Mouse (Mus musculus): Measurements from ENCODE around the gene Gm49358. TPM values are rescaled to one million over a fixed set of nuclear protein-coding genes. Genes with fewer than 3 reads are reported as not detected.

The Gm49358 gene
- polyA plus RNA-seq, 1 experiment from 2014 or later: 1.0 TPM

GRCm38 (mm10) chr10:86765344-86765966 lies 1.7 kb downstream of the Gm49358 start:
- Histone ChIP-seq H3K36me3 (ENCODE audit: inconsistent target) (no peaks in the 10 kb centered on the region), H3K27ac (no peak overlapping the region), H3K4me3 (ENCODE audit: inconsistent target) (no peak overlapping the region), H3K79me2 (ENCODE audit: inconsistent target) (no peaks in the 10 kb centered on the region)
- 94% methylated on average over 4 of the region's 4 CpGs for WGBS (ENCODE audit: missing documents)

GRCm38 (mm10) chr10:86769216-86769615 lies 5.4 kb downstream of the Gm49358 start:
- Histone ChIP-seq H3K79me2 (ENCODE audit: inconsistent target) (no peaks in the 10 kb centered on the region), H3K4me3 (ENCODE audit: inconsistent target) (no peak overlapping the region), H3K27ac (no peak overlapping the region), H3K36me3 (ENCODE audit: inconsistent target) (no peaks in the 10 kb centered on the region)
- WGBS (ENCODE audit: missing documents): 88% methylated on average over 5 of the region's 5 CpGs

DNA sequence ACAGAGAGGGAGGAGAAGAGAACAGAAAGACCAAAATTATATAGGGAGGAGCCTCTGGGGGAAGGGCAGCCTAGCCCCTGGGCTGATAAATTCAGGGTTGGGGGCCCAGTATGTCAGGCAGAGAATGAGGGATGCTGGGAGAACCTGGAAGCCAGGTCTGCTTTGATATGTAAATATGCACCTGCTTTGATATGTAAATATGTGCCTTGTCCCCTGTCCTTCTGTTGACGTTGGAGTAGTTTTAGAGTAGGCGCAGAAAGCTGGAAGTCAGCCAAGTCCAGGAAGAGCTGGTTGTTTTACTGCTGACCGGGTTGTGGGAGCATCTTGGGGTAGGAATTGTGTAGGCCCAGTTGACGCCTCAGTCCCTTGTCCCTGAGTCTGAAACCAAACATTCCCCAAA lies 6.0 kb downstream of the Gm49358 start:
- WGBS (ENCODE audit: missing documents): 91% methylated on average over 4 of the region's 4 CpGs
- Histone ChIP-seq H3K79me2 (ENCODE audit: inconsistent target) (no peaks in the 10 kb centered on the region), H3K4me3 (ENCODE audit: inconsistent target) (no peak overlapping the region), H3K27ac (no peak overlapping the region), H3K36me3 (ENCODE audit: inconsistent target) (no peaks in the 10 kb centered on the region)

DNA sequence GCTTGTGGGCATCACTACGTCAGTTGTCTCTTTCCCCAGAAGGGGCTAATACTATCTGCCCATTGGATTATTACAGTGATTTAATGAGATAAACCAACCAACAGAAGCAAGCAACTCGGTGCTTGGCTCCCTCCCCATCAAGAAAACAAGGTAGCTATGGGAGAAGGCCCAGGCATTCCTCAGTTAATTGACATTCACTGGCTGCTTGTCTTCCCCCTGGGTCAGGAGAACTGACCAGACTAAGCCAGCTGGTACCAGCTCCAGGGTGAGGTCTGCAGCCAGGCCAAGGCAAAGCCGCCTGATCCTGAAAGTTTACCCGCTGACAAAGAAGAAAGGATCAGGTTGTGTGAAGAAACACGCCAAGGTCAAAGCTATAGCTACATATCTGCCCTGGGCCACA lies 7.9 kb downstream of the Gm49358 start:
- no peak overlapping the region for H3K4me3 ChIP-seq (ENCODE audit: inconsistent target)
- no peak overlapping the region for H3K27ac ChIP-seq
- H3K79me2 ChIP-seq (ENCODE audit: inconsistent target): no peaks in the 10 kb centered on the region
- 93% methylated on average over 5 of the region's 5 CpGs for WGBS (ENCODE audit: missing documents)
- no peaks in the 10 kb centered on the region for H3K36me3 ChIP-seq (ENCODE audit: inconsistent target)

GRCm38 (mm10) chr10:86772231-86772631 lies 8.5 kb downstream of the Gm49358 start:
- no peaks in the 10 kb centered on the region for H3K36me3 ChIP-seq (ENCODE audit: inconsistent target)
- no peaks in the 10 kb centered on the region for H3K79me2 ChIP-seq (ENCODE audit: inconsistent target)
- H3K27ac ChIP-seq: no peak overlapping the region
- WGBS (ENCODE audit: missing documents): 4% methylated on average over 6 of the region's 6 CpGs
- H3K4me3 ChIP-seq (ENCODE audit: inconsistent target): no peak overlapping the region

- no peaks in the 10 kb centered on the region for H3K36me3 ChIP-seq (ENCODE audit: inconsistent target)
- H3K27ac ChIP-seq: no peak overlapping the region
- no peak overlapping the region for H3K4me3 ChIP-seq (ENCODE audit: inconsistent target)
- H3K79me2 ChIP-seq (ENCODE audit: inconsistent target): no peaks in the 10 kb centered on the region
- 64% methylated on average over 4 of the region's 4 CpGs for WGBS (ENCODE audit: missing documents)
Observed at GRCm38 (mm10) chr10:86773360-86773759, 9.6 kb downstream of the Gm49358 start.

GRCm38 (mm10) chr10:86776281-86776680 lies 12.5 kb downstream of the Gm49358 start:
- H3K36me3 ChIP-seq (ENCODE audit: inconsistent target): no peaks in the 10 kb centered on the region
- 97% methylated on average over 9 of the region's 9 CpGs for WGBS (ENCODE audit: missing documents)
- peaks cover 22% of the 10 kb centered on the region for H3K79me2 ChIP-seq (ENCODE audit: inconsistent target)
- H3K4me3 ChIP-seq (ENCODE audit: inconsistent target): no peak overlapping the region
- no peak overlapping the region for H3K27ac ChIP-seq

DNA sequence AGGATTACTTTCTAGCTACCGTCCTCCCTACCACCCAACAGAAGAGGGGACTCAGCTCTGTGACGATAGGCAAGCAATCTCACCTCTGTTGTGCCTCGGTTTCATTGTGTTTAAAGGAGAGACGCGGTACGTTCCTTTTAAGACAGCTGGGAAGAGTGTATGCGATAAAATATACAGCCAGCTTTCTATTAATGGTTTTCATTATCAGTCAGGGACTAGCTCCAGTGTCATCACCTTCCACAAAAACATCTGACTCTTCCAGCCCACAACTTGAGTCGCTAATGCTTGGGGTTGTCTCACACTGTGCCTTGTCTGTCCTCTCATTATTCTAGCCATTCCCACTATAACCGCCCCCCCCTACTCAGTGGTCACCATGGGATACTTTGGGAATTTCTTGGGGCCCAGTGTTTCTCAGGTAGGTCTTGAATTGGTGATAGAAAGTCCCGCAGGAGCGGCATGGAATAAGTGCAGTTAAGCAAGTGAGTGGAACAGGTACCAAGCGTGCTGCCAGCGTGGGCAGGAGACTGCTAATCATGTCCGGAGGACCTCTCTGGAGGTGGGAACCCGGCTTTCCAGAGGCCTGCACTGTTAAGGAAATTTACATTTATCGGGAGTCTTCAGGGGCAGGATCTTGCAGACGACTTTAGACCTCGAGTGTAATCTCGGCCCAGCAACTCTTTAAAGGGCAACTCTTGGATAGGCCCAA lies 14.0 kb downstream of the Gm49358 start:
- H3K4me3 ChIP-seq (ENCODE audit: inconsistent target): peak overlapping the region; percentile 44
- H3K27ac ChIP-seq: peak overlapping the region; percentile 88
- whole genome bisulfite sequencing (ENCODE audit: missing documents): 59% methylated on average over 19 of the region's 19 CpGs

DNA sequence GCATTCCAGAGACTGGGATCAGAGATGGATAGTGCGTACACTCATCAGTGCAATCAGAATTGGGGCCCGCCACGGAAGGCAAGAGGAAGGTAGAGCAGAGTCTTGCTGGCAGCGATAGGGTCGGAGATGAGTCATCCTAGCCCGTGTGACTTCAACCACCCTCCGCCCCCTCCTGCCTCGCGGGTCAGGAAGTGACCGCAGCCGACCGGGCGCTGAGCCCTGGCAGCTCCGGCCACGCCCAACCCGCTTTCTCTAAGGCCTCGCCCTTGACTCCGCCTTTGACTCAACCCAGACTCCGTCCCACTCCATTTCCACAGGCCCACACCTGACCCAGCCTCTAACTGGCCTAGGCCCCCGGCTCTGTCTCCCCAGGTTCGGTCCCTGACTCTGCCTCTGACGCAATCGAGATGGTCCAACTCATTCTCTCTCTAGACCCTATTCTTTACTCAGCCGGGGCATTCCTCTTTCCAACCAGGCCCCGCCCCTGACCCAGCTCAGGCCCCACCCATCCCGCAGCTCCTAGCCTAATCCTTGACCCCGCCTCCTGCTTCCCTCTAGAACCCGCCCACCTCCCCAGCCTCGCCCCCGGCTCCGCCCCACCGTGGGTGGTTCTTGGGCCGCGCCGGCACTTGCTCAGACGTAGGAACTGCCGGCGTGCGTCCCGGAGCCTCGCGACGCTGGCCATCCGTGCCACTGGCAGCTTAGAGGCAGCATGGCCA lies 14.8 kb downstream of the Gm49358 start, which contains the start of gene Nt5dc3:
Gene Nt5dc3, plus strand, starts transcription at position 608 of the 719 bp plus-strand sequence.
- peaks cover 45% of the 10 kb centered on the region for H3K79me2 ChIP-seq (ENCODE audit: inconsistent target)
- peak within 1 kb of the TSS; percentile 88 for H3K27ac ChIP-seq
- WGBS (ENCODE audit: missing documents): under 1% methylated on average over 43 of the region's 44 CpGs
- H3K4me3 ChIP-seq (ENCODE audit: inconsistent target): peak within 1 kb of the TSS; percentile 84
- no peaks in the 10 kb centered on the region for H3K36me3 ChIP-seq (ENCODE audit: inconsistent target)

More for the DNA sequence above, 14.0 kb downstream of the Gm49358 start:
- Histone ChIP-seq H3K79me2 (ENCODE audit: inconsistent target) (peaks cover 37% of the 10 kb centered on the region), H3K36me3 (ENCODE audit: inconsistent target) (no peaks in the 10 kb centered on the region)

GRCm38 (mm10) chr10:86779117-86779755 lies 15.5 kb downstream of the Gm49358 start:
- peaks cover 52% of the 10 kb centered on the region for H3K79me2 ChIP-seq (ENCODE audit: inconsistent target)
- WGBS (ENCODE audit: missing documents): under 1% methylated on average over 57 of the region's 58 CpGs
- H3K27ac ChIP-seq: peak overlapping the region; percentile 38
- peak overlapping the region; percentile 84 for H3K4me3 ChIP-seq (ENCODE audit: inconsistent target)
- H3K36me3 ChIP-seq (ENCODE audit: inconsistent target): no peaks in the 10 kb centered on the region

DNA sequence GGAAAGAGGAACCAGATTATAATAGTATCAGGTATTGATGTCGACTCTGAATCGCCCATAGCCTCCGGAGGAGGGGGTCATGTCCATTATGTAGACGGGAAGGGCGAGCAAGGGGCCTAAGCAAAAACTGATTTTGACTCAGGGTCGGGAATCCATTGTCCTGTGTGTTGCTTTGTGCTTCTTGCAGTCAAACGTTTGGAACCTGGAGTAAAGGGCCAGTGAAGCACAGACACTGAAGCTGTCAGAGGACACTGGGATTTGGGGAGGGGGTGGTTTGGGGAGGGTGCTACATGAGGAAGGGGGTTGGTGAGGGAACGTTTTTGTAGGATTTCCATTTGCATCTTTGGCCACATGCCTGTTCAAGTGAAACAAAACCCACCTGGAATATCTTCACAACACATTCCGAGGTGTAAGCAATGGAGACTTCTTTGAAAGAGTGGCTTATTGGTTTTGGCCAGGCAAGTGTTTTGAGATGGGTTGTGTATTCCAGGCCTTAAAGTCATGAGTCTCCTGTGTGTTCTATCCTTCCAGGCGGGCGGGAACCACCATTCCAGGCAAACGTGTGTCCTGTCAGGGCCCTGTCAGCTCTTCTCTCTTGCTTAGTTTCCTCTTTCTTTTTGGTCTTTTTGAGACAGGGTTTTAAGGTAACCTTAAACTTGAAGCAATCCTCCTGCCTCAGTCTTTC lies 16.2 kb downstream of the Gm49358 start:
- peak overlapping the region; percentile 84 for H3K4me3 ChIP-seq (ENCODE audit: inconsistent target)
- peaks cover 59% of the 10 kb centered on the region for H3K79me2 ChIP-seq (ENCODE audit: inconsistent target)
- WGBS (ENCODE audit: missing documents): 28% methylated on average over 12 of the region's 12 CpGs
- H3K36me3 ChIP-seq (ENCODE audit: inconsistent target): no peaks in the 10 kb centered on the region
- peak overlapping the region; percentile 38 for H3K27ac ChIP-seq

DNA sequence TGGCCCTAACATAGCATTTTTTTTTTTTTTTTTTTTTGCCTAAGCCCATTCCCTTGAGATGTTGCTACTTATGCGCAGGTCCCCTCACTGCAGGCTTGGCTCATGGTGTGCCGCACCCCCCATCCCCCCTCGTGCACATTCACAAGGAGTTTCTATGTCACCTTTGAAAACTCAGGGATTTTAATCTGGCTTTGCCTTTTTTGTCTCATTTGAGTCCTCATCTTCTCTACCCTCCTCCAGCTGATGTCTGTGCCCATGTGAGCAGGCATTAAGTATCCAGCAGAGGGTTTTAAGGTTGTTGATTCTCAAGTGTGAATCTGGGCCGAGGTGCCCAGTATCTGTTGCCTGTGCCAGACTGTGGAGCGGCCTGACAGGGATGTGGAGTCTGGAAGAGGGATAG lies 17.9 kb downstream of the Gm49358 start:
- no peak overlapping the region for H3K27ac ChIP-seq
- no peak overlapping the region for H3K4me3 ChIP-seq (ENCODE audit: inconsistent target)
- WGBS (ENCODE audit: missing documents): 95% methylated on average over 5 of the region's 5 CpGs
- peaks cover 76% of the 10 kb centered on the region for H3K79me2 ChIP-seq (ENCODE audit: inconsistent target)
- no peaks in the 10 kb centered on the region for H3K36me3 ChIP-seq (ENCODE audit: inconsistent target)

GRCm38 (mm10) chr10:86782656-86783055 lies 18.9 kb downstream of the Gm49358 start:
- 89% methylated on average over 5 of the region's 5 CpGs for WGBS (ENCODE audit: missing documents)
- Histone ChIP-seq H3K79me2 (ENCODE audit: inconsistent target) (peaks cover 86% of the 10 kb centered on the region), H3K36me3 (ENCODE audit: inconsistent target) (no peaks in the 10 kb centered on the region), H3K27ac (no peak overlapping the region), H3K4me3 (ENCODE audit: inconsistent target) (no peak overlapping the region)

- 89% methylated on average over 5 of the region's 5 CpGs for WGBS (ENCODE audit: missing documents)
- Histone ChIP-seq H3K4me3 (ENCODE audit: inconsistent target) (no peak overlapping the region), H3K79me2 (ENCODE audit: inconsistent target) (peaks cover 95% of the 10 kb centered on the region), H3K36me3 (ENCODE audit: inconsistent target) (no peaks in the 10 kb centered on the region), H3K27ac (no peak overlapping the region)
Observed at GRCm38 (mm10) chr10:86783561-86783960, 19.8 kb downstream of the Gm49358 start.

Measured in macrophage (primary cell).